Mouse (Mus musculus): ENCODE results near the gene Rhot2. TPM values are rescaled to one million over a fixed set of nuclear protein-coding genes. Genes with fewer than 3 reads are reported as not detected.

Rhot2 gene
- polyA plus RNA-seq, 1 experiment: 62.1 TPM

- H3K4me1 ChIP-seq (ENCODE audit: control insufficient read depth, insufficient read depth, insufficient read length): peaks cover 10% of the 10 kb centered on the region
- H3K27ac ChIP-seq (ENCODE audit: insufficient read depth, low read length): no peak overlapping the region
- WGBS: 74% methylated on average over 3 of the region's 3 CpGs
Observed at GRCm38 (mm10) chr17:25837533-25837932, 7.1 kb downstream of the Rhot2 start.

GRCm38 (mm10) chr17:25837076-25837410 is 7.6 kb downstream of the Rhot2 start, which contains the start of gene Rhbdl1:
Gene Rhbdl1, minus strand, starts transcription at chr17:25837295.
- TF ChIP-seq CTCF (IDR thresholded peaks at IDR 0.05; ENCODE audit: extremely low read depth, insufficient read depth, insufficient read length, insufficient replicate concordance) (no peak), POLR2A (IDR thresholded peaks at IDR 0.05; ENCODE audit: low read depth, low read length) (no peak)
- Histone ChIP-seq H3K27ac (ENCODE audit: insufficient read depth, low read length) (no peak within 1 kb of the TSS), H3K27me3 (ENCODE audit: control insufficient read depth, insufficient read depth, low read length) (no peaks in the 10 kb centered on the region), H3K36me3 (ENCODE audit: control insufficient read depth, insufficient read depth, low read length) (peaks cover 27% of the 10 kb centered on the region), H3K4me1 (ENCODE audit: control insufficient read depth, insufficient read depth, insufficient read length) (peaks cover 11% of the 10 kb centered on the region), H3K4me3 (ENCODE audit: extremely low read depth, insufficient read depth, insufficient read length) (no peak within 1 kb of the TSS; the same call in 1 of the 2 replicates)
- DNase-seq (ENCODE audit: low read depth in 1 of 2, low spot score in 2 of 2): no peak
- 14% methylated on average over 29 of the region's 29 CpGs for WGBS

More at GRCm38 (mm10) chr17:25837533-25837932, 7.1 kb downstream of the Rhot2 start:
- Histone ChIP-seq H3K36me3 (ENCODE audit: control insufficient read depth, insufficient read depth, low read length) (peaks cover 30% of the 10 kb centered on the region), H3K27me3 (ENCODE audit: control insufficient read depth, insufficient read depth, low read length) (no peaks in the 10 kb centered on the region), H3K4me3 (ENCODE audit: extremely low read depth, insufficient read depth, insufficient read length) (no peak overlapping the region)
- TF ChIP-seq POLR2A (IDR thresholded peaks at IDR 0.05; ENCODE audit: low read depth, low read length): no peak
- TF ChIP-seq CTCF (IDR thresholded peaks at IDR 0.05; ENCODE audit: extremely low read depth, insufficient read depth, insufficient read length, insufficient replicate concordance): no peak
- DNase-seq (ENCODE audit: low read depth in 1 of 2, low spot score in 2 of 2): no peak

- Histone ChIP-seq H3K27ac (ENCODE audit: insufficient read depth, low read length) (no peak overlapping the region), H3K4me1 (ENCODE audit: control insufficient read depth, insufficient read depth, insufficient read length) (peaks cover 16% of the 10 kb centered on the region), H3K4me3 (ENCODE audit: extremely low read depth, insufficient read depth, insufficient read length) (no peak overlapping the region; the same call in 1 of the 2 replicates), H3K27me3 (ENCODE audit: control insufficient read depth, insufficient read depth, low read length) (no peaks in the 10 kb centered on the region), H3K36me3 (ENCODE audit: control insufficient read depth, insufficient read depth, low read length) (peaks cover 24% of the 10 kb centered on the region)
- DNase-seq (ENCODE audit: low read depth in 1 of 2, low spot score in 2 of 2): no peak
- TF ChIP-seq POLR2A (IDR thresholded peaks at IDR 0.05; ENCODE audit: low read depth, low read length) (no peak), CTCF (IDR thresholded peaks at IDR 0.05; ENCODE audit: extremely low read depth, insufficient read depth, insufficient read length, insufficient replicate concordance) (no peak)
- 29% methylated on average over 23 of the region's 23 CpGs for WGBS
Observed at GRCm38 (mm10) chr17:25836397-25837075, 8.1 kb downstream of the Rhot2 start.

- no peak overlapping the region for H3K4me3 ChIP-seq (ENCODE audit: extremely low read depth, insufficient read depth, insufficient read length)
- H3K27ac ChIP-seq (ENCODE audit: insufficient read depth, low read length): no peak overlapping the region
- DNase-seq (ENCODE audit: low read depth in 1 of 2, low spot score in 2 of 2): no peak
- TF ChIP-seq CTCF (IDR thresholded peaks at IDR 0.05; ENCODE audit: extremely low read depth, insufficient read depth, insufficient read length, insufficient replicate concordance) (no peak), POLR2A (IDR thresholded peaks at IDR 0.05; ENCODE audit: low read depth, low read length) (no peak)
- H3K4me1 ChIP-seq (ENCODE audit: control insufficient read depth, insufficient read depth, insufficient read length): peaks cover 17% of the 10 kb centered on the region
- H3K27me3 ChIP-seq (ENCODE audit: control insufficient read depth, insufficient read depth, low read length): no peaks in the 10 kb centered on the region
- WGBS: 91% methylated on average over 16 of the region's 16 CpGs
- peaks cover 24% of the 10 kb centered on the region for H3K36me3 ChIP-seq (ENCODE audit: control insufficient read depth, insufficient read depth, low read length)
Observed at GRCm38 (mm10) chr17:25835816-25836215, 8.8 kb downstream of the Rhot2 start.

- no peak overlapping the region for H3K4me3 ChIP-seq (ENCODE audit: extremely low read depth, insufficient read depth, insufficient read length)
Observed at GRCm38 (mm10) chr17:25835301-25835700, 9.3 kb downstream of the Rhot2 start.

GRCm38 (mm10) chr17:25834595-25835222 is 9.9 kb downstream of the Rhot2 start:
- 95% methylated on average over 12 of the region's 12 CpGs for WGBS
- H3K36me3 ChIP-seq (ENCODE audit: control insufficient read depth, insufficient read depth, low read length): peaks cover 18% of the 10 kb centered on the region
- no peak for DNase-seq (ENCODE audit: low read depth in 1 of 2, low spot score in 2 of 2)
- peaks cover 17% of the 10 kb centered on the region for H3K4me1 ChIP-seq (ENCODE audit: control insufficient read depth, insufficient read depth, insufficient read length)
- H3K4me3 ChIP-seq (ENCODE audit: extremely low read depth, insufficient read depth, insufficient read length): no peak overlapping the region
- TF ChIP-seq POLR2A (IDR thresholded peaks at IDR 0.05; ENCODE audit: low read depth, low read length): no peak
- TF ChIP-seq CTCF (IDR thresholded peaks at IDR 0.05; ENCODE audit: extremely low read depth, insufficient read depth, insufficient read length, insufficient replicate concordance): no peak
- H3K27me3 ChIP-seq (ENCODE audit: control insufficient read depth, insufficient read depth, low read length): no peaks in the 10 kb centered on the region
- H3K27ac ChIP-seq (ENCODE audit: insufficient read depth, low read length): no peak overlapping the region

More at GRCm38 (mm10) chr17:25835301-25835700, 9.3 kb downstream of the Rhot2 start:
- no peak for TF ChIP-seq CTCF (IDR thresholded peaks at IDR 0.05; ENCODE audit: extremely low read depth, insufficient read depth, insufficient read length, insufficient replicate concordance)
- DNase-seq (ENCODE audit: low read depth in 1 of 2, low spot score in 2 of 2): no peak
- Histone ChIP-seq H3K4me1 (ENCODE audit: control insufficient read depth, insufficient read depth, insufficient read length) (peaks cover 17% of the 10 kb centered on the region), H3K27me3 (ENCODE audit: control insufficient read depth, insufficient read depth, low read length) (no peaks in the 10 kb centered on the region), H3K27ac (ENCODE audit: insufficient read depth, low read length) (no peak overlapping the region), H3K36me3 (ENCODE audit: control insufficient read depth, insufficient read depth, low read length) (peaks cover 23% of the 10 kb centered on the region)
- WGBS: 92% methylated on average over 7 of the region's 7 CpGs

Data from spleen, adult 2 months (tissue).